ENCODE assay signal across 1 mouse cellular context in the genomic region with DNA sequence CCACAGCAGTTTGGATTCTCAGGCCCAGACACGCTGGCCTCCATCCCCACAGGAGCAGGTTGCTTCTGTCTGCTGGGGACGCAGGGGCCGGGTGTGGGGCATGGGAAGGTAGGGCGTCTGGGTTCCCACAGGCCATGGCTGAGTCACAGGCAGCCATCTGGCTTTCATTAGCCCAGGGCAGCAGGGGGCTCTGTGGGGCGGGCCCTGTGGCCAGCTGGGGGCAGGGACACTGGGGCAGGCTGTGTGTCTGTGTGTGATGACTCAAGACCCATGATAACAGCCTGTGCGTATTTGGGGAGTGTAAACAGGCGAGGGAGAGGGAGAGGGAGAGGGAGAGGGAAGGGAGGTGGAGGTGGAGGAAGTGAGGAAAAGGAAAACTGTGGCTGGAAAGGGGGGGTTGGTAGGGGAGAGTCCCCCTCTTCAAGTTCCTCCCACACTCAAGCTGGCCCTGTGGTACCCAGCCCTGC.
TF ChIP-seq lines count a peak whose summit lies in the region.

No protein-coding gene starts in this region.

TF ChIP-seq in MEL, 35 proteins besides CTCF, POLR2A, EP300 and RAD21 (continued from another document):
- TF ChIP-seq POLR2AphosphoS2 (IDR thresholded peaks at IDR 0.05; ENCODE audit: low read length): peak; percentile 34
